Mouse (Mus musculus) cortical plate, adult 2 months (tissue): ENCODE measurements around the gene Nelfb.

ENCODE experiments used
- CTCF ChIP-seq: fragments of 200-500 bp; IDR thresholded peaks from 2 replicates; pipeline ENCODE4 v1.5.1; 2011; ENCODE audit warnings: mild to moderate bottlenecking, control low read depth, low read length; ENCODE audit not compliant: insufficient read depth; ENCODE audit errors: extremely low read depth
- POLR2A ChIP-seq: fragments of 200-500 bp; IDR thresholded peaks from 2 replicates; pipeline ENCODE4 v1.6.1; 2011; ENCODE audit warnings: mild to moderate bottlenecking, low read length, control low read depth; ENCODE audit not compliant: insufficient read depth; ENCODE audit errors: extremely low read depth

- TF ChIP-seq POLR2A (no peak), CTCF (peak; percentile 27; the same call in 1 of the 2 replicates)
These were observed 47.6 kb upstream of the Nelfb start for GRCm38 (mm10) chr2:25258887-25259286.
